Mouse (Mus musculus): Measurements from ENCODE around the gene Heca.
"Not testable (repeated sequence)": the region's sequence is repeated elsewhere in the genome, so short reads cannot be mapped to it uniquely, and the experiment has no call there.

Heca gene

GRCm38 (mm10) chr10:17947960-17948730 is at the start of gene Heca:
TSS of gene Heca (minus strand) at chr10:17948067.
- peak; percentile 63 to 80 for DNase-seq (ENCODE audit: low spot score in 2 of 2)

GRCm38 (mm10) chr10:17990576-17990975 is 42.7 kb upstream of the Heca start:
- DNase-seq (ENCODE audit: low spot score in 2 of 2): no peak

GRCm38 (mm10) chr10:17989136-17989535 is 41.3 kb upstream of the Heca start:
- no peak for DNase-seq (ENCODE audit: low spot score in 2 of 2)

- DNase-seq (ENCODE audit: low spot score in 2 of 2): no peak
Measured at GRCm38 (mm10) chr10:17987823-17988423, 40.1 kb upstream of the Heca start.

- DNase-seq (ENCODE audit: low spot score in 2 of 2): no peak
Measured at GRCm38 (mm10) chr10:17983313-17983712, 35.4 kb upstream of the Heca start.

GRCm38 (mm10) chr10:17966090-17966489 is 18.2 kb upstream of the Heca start:
- DNase-seq (ENCODE audit: low spot score in 2 of 2): no peak

GRCm38 (mm10) chr10:17950761-17951160 is 2.9 kb upstream of the Heca start:
- DNase-seq (ENCODE audit: low spot score in 2 of 2): no peak

- peak; percentile 54 to 61 for DNase-seq (ENCODE audit: low spot score in 2 of 2)
Measured at GRCm38 (mm10) chr10:17947175-17947906, 526 bp downstream of the Heca start.

GRCm38 (mm10) chr10:17946799-17947174 is 1.1 kb downstream of the Heca start:
- DNase-seq (ENCODE audit: low spot score in 2 of 2): not testable (repeated sequence)

DNA sequence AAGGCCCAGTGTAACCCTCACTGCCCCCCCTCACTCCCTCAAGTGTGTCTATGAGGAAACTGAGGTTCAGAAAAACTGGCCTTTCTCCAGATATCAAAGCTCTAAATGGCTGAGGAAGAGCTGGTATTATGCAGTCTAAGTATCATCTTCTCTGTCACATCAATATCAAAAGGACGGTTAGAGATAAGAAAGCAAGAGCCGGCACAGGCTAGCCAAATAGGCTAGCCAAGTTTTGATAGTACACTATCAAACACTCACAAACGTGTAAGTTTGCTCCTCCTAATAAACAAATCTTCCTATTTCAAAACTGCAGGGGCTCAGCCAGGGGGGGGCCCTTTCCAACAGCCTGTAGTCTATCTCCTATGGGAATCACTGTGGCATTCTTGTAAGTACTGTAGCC is 1.8 kb downstream of the Heca start:
- DNase-seq (ENCODE audit: low spot score in 2 of 2): no peak

DNA sequence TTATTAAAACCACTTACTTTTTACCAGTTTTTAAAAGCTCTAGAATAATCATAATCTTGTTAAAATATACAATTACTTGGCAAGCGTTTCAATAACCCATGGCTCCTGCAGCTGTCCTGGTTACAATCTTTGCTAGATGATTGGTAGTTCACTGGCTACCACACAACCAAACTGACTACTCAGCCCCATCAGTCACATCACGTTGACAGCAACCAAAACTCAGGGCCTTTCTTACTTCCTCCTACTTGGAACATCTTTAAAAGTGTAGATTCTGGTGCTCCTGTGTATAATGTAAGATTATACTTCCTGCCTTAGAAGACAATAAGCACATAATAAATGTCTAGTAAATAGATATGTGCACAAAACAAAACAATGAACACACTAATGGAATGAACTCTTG is 14.2 kb downstream of the Heca start:
- no peak for DNase-seq (ENCODE audit: low spot score in 2 of 2)

DNA sequence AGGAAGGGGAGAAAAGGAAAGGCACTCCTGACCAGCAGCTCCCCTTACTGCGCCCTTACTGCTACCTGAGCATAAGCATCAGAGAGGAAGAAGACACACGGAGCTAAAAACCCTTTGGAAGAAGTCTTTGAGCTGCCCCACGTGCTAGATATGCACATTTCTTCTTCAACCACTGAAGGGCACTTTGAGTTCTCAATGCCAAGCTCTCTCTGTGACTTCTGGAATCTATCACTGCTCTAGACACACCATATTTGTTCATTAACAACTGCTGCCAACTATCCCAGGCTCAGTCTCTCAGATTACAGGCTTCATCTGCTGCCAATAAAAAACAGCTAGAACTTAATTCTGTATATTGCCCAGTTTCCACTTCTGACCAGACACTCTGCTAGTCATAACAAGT is 15.7 kb downstream of the Heca start:
- DNase-seq (ENCODE audit: low spot score in 2 of 2): no peak

- no peak for DNase-seq (ENCODE audit: low spot score in 2 of 2)
Measured at GRCm38 (mm10) chr10:17931157-17931556, 16.7 kb downstream of the Heca start.

DNA sequence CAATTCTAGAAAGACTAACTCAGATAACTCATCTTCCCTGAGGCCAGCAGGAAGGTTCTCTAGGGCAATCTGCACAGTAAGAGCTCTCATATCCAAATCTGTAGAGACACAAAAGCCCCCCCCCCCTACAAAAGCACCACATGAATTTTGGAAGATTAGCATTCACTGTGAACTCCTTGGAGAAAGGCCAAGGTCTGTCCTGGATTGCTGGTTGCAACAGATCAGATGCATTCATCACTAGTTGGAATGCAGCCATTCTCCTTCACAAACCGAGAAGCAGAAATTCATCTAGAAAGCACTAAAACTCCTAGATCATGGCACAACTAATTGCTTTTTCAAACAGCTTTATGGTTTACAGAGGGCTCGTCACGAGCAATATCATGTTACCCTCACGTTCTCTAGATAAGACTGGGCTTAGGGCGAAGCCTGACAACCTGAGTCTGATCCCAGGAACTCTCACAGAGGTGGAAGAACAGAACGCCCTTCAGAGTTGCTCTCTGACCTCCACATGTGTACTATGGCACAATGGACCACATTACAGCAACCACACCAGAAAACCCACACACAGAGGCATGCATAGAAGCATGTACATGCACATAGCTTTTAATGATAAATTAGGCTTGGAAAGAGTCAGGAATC is 17.3 kb downstream of the Heca start:
- DNase-seq (ENCODE audit: low spot score in 2 of 2): no peak

DNA sequence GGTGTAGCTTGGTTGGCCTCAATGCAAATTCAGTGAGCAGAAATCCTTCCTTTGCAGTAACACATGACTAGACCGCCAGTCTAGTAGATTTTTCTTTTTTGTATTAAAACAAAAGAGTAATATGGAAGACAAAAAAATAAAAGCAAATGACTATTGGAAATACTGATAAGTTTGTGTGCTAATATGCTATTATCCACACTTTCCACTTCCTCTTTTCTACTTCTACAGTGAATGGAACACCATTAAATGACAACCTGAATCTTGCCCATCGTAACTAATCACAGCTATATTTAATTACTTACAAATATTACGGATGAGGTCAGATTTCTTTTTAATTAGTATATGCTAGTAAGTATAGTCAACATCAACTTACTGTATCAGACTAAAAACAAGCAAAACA is 22.7 kb downstream of the Heca start:
- DNase-seq (ENCODE audit: low spot score in 2 of 2): no peak

GRCm38 (mm10) chr10:17924166-17924565 is 23.7 kb downstream of the Heca start:
- DNase-seq (ENCODE audit: low spot score in 2 of 2): no peak

GRCm38 (mm10) chr10:17921381-17921780 is 26.5 kb downstream of the Heca start:
- DNase-seq (ENCODE audit: low spot score in 2 of 2): no peak

DNA sequence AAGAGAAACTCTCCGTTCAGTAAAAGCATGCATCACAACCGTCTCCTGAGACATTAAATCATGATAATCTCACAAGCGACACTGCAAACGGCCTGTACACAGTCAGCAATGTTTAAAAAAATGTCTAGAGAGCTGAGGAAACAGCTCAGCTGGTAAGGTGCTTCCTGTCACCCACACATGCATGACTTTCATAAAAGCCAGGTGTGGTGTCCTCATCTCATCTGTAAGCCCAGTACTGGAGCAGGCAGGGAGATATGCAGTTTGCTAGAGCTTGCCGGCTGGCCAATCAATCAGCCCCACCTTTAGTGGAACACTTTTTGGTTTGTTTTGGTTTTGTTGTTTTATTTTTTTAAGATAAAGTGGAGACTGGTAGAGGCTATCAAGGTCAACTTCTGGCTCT is 27.9 kb downstream of the Heca start:
- no peak for DNase-seq (ENCODE audit: low spot score in 2 of 2)

GRCm38 (mm10) chr10:17919032-17919431 is 28.8 kb downstream of the Heca start:
- DNase-seq (ENCODE audit: low spot score in 2 of 2): no peak

- no peak for DNase-seq (ENCODE audit: low spot score in 2 of 2)
Measured at GRCm38 (mm10) chr10:17908731-17909130, 39.1 kb downstream of the Heca start.

GRCm38 (mm10) chr10:17906405-17906804 is 41.5 kb downstream of the Heca start:
- DNase-seq (ENCODE audit: low spot score in 2 of 2): not testable (repeated sequence)

GRCm38 (mm10) chr10:17903449-17903848 is 44.4 kb downstream of the Heca start:
- DNase-seq (ENCODE audit: low spot score in 2 of 2): no peak
